28 mouse cellular contexts compared by ENCODE assay signal in the genomic region with DNA sequence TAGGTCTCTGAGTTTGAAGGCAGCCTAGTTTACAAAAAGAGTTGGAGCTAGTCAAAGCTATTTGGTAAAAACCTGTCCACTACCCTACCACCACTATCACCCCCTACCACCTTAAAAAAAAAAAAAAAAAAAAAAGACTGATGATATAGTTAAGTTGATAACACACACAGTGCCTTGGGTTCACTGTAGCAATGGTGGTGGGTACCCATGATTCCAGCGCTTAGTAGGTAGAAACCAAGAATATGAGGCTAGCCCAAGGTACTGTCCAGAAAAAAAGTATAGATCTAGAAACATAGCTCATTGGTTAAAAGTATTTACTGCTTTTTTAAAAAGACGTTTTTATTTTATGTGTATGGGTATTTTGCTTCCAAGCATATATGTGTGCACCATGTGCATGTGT.
"Had no signal": no experiment of that assay in that cellular context is flagged by ENCODE, and none has a peak within 500 bp of the region (broad histone marks: within the 10 kb centered on the region; RNA-seq: fewer than 3 reads in every experiment).

No protein-coding gene starts in this region.

- H3K9ac ChIP-seq: embryonic facial prominence, embryonic 12.5 days; embryonic facial prominence, embryonic 13.5 days; embryonic facial prominence, embryonic 15.5 days; forebrain, embryonic 12.5 days; forebrain, embryonic 13.5 days; forebrain, embryonic 15.5 days; forebrain, postnatal 0 days had no signal

- H3K4me3 ChIP-seq: embryonic facial prominence, embryonic 10.5 days; embryonic facial prominence, embryonic 12.5 days; embryonic facial prominence, embryonic 13.5 days; embryonic facial prominence, embryonic 15.5 days; erythroblast, embryonic 14.5 days; forebrain, embryonic 10.5 days; forebrain, embryonic 12.5 days; forebrain, embryonic 13.5 days; forebrain, embryonic 15.5 days; gastrocnemius, adult 2 months; heart, adult 2 months had no signal

- DNase-seq: cerebellum, adult 8-10 months; cerebellum, adult 9-10 months; cerebellum, adult 9-11 months; cerebellum, postnatal 10 days; cerebellum, postnatal 14 days; cerebellum, postnatal 25 days; cerebellum, postnatal 36 days; embryo, embryonic 11 days; forebrain, postnatal 0 days; gastrocnemius, adult 2 months; gastrocnemius, postnatal 10 days; gastrocnemius, postnatal 14 days; gastrocnemius, postnatal 25 days; gastrocnemius, postnatal 36 days; heart, adult 11 months; heart, adult 18-20 months; heart, adult 2 months had no signal

- H3K27ac ChIP-seq: embryonic facial prominence, embryonic 10.5 days; embryonic facial prominence, embryonic 12.5 days; embryonic facial prominence, embryonic 13.5 days; embryonic facial prominence, embryonic 15.5 days; forebrain, embryonic 10.5 days; forebrain, embryonic 12.5 days; forebrain, embryonic 13.5 days; forebrain, embryonic 15.5 days; gastrocnemius, adult 2 months; heart, adult 2 months had no signal

- H3K4me1 ChIP-seq: embryonic facial prominence, embryonic 10.5 days; embryonic facial prominence, embryonic 12.5 days; embryonic facial prominence, embryonic 13.5 days; embryonic facial prominence, embryonic 15.5 days; forebrain, embryonic 10.5 days; forebrain, embryonic 12.5 days; forebrain, embryonic 13.5 days; forebrain, embryonic 15.5 days had no signal

- H3K9me3 ChIP-seq: embryonic facial prominence, embryonic 10.5 days; embryonic facial prominence, embryonic 12.5 days; embryonic facial prominence, embryonic 13.5 days; embryonic facial prominence, embryonic 15.5 days; forebrain, embryonic 10.5 days; forebrain, embryonic 12.5 days; forebrain, embryonic 13.5 days; forebrain, embryonic 15.5 days had no signal

- H3K27me3 ChIP-seq: embryonic facial prominence, embryonic 12.5 days; embryonic facial prominence, embryonic 13.5 days; embryonic facial prominence, embryonic 15.5 days; forebrain, embryonic 12.5 days; forebrain, embryonic 13.5 days; forebrain, embryonic 15.5 days had no signal

- ATAC-seq: forebrain, embryonic 13.5 days; forebrain, embryonic 14.5 days; forebrain, embryonic 15.5 days; forebrain, embryonic 16.5 days; forebrain, postnatal 0 days had no signal

- H3K4me2 ChIP-seq: embryonic facial prominence, embryonic 12.5 days; embryonic facial prominence, embryonic 13.5 days; embryonic facial prominence, embryonic 15.5 days; forebrain, embryonic 12.5 days; forebrain, embryonic 13.5 days; forebrain, embryonic 15.5 days had no signal
